Mouse (Mus musculus): ENCODE data around the gene Rorb.

Gene Rorb

GRCm38 (mm10) chr19:18888491-18889116, 222.4 kb downstream of the Rorb start:
- no peaks in the 10 kb centered on the region for H3K27me3 ChIP-seq (ENCODE audit: control insufficient read depth, insufficient read depth, low read length, poor library complexity, severe bottlenecking)
- H3K36me3 ChIP-seq (ENCODE audit: control insufficient read depth, insufficient read depth, low read length, poor library complexity, severe bottlenecking), result no peaks in the 10 kb centered on the region
- no peak for DNase-seq (ENCODE audit: low read depth, low spot score)

- no peak for DNase-seq (ENCODE audit: low read depth, low spot score)
- H3K27me3 ChIP-seq (ENCODE audit: control insufficient read depth, insufficient read depth, low read length, poor library complexity, severe bottlenecking), result no peaks in the 10 kb centered on the region
- no peaks in the 10 kb centered on the region for H3K36me3 ChIP-seq (ENCODE audit: control insufficient read depth, insufficient read depth, low read length, poor library complexity, severe bottlenecking)
These were observed 223.2 kb downstream of the Rorb start for GRCm38 (mm10) chr19:18887646-18888407.

- DNase-seq (ENCODE audit: low read depth, low spot score), result no peak
- Histone ChIP-seq H3K36me3 (ENCODE audit: control insufficient read depth, insufficient read depth, low read length, poor library complexity, severe bottlenecking) (no peaks in the 10 kb centered on the region), H3K27me3 (ENCODE audit: control insufficient read depth, insufficient read depth, low read length, poor library complexity, severe bottlenecking) (no peaks in the 10 kb centered on the region)
These were observed 229.8 kb downstream of the Rorb start for GRCm38 (mm10) chr19:18881162-18881561.
